Mouse (Mus musculus): Measurements from ENCODE around the gene Vhl.

GRCm38 (mm10) chr6:113679993-113680566 is 56.3 kb downstream of the Vhl start:
- TF ChIP-seq CTCF (IDR thresholded peaks at IDR 0.05; ENCODE audit: low read depth) (no peak), EP300 (IDR thresholded peaks at IDR 0.05; ENCODE audit: low read depth) (no peak)
